Mouse (Mus musculus): ENCODE measurements around the gene Otud4. TPM values are rescaled to one million over a fixed set of nuclear protein-coding genes. Genes with fewer than 3 reads are reported as not detected.
A peak's percentile ranks its signal among the peaks of the same experiment; 100 is the strongest.
"Not testable (repeated sequence)": the region's sequence is repeated elsewhere in the genome, so short reads cannot be mapped to it uniquely, and the experiment has no call there.

The Otud4 gene
- total and polyA plus RNA-seq, 2 experiments from 2014 or later: 6.3 to 37.6 TPM

DNA sequence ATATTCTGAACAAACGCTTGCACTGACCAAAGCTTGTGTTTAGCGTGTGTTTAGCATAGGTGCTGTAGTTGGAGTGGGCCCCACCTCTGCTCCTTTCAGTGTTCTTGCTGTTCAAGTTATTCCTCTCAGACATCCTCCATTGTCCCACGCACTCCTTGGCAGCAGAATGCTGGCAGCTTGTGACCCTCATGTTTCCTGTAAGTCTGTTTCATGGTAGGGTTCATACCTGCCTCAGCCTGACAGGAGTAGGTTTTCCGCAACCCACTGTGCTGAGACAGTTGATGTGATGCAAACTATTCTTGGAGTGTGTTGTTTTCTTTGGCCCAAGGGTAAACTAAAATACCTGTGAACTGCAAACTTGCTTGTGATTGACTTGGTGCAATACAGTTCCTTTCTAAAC is 37.0 kb downstream of the Otud4 start:
- WGBS: 84% methylated on average over 4 of the region's 4 CpGs
- Histone ChIP-seq H3K4me2 (ENCODE audit: low read depth) (no peak overlapping the region), H3K9ac (no peak overlapping the region), H3K9me3 (ENCODE audit: low read length) (no peaks in the 10 kb centered on the region), H3K27me3 (ENCODE audit: insufficient read depth, low read length) (no peaks in the 10 kb centered on the region), H3K36me3 (ENCODE audit: insufficient read depth) (peaks cover 29% of the 10 kb centered on the region), H3K4me3 (ENCODE audit: low read depth, low read length) (no peak overlapping the region), H3K27ac (ENCODE audit: low read depth, low read length) (no peak overlapping the region), H3K4me1 (ENCODE audit: insufficient read depth) (no peaks in the 10 kb centered on the region)
- ATAC-seq: no peak
- DNase-seq: no peak
- TF ChIP-seq CTCF (IDR thresholded peaks at IDR 0.05; ENCODE audit: low read depth): no peak

- H3K4me1 ChIP-seq (ENCODE audit: insufficient read depth): no peaks in the 10 kb centered on the region
- DNase-seq (no peak), ATAC-seq (no peak)
- 69% methylated on average over 5 of the region's 5 CpGs for WGBS
- H3K4me3 ChIP-seq (ENCODE audit: low read depth, low read length): no peak overlapping the region
- H3K9me3 ChIP-seq (ENCODE audit: low read length): no peaks in the 10 kb centered on the region
- H3K27me3 ChIP-seq (ENCODE audit: insufficient read depth, low read length): no peaks in the 10 kb centered on the region
- H3K4me2 ChIP-seq (ENCODE audit: low read depth): no peak overlapping the region
- H3K36me3 ChIP-seq (ENCODE audit: insufficient read depth): peaks cover 19% of the 10 kb centered on the region
- TF ChIP-seq CTCF (IDR thresholded peaks at IDR 0.05; ENCODE audit: low read depth): no peak
- H3K27ac ChIP-seq (ENCODE audit: low read depth, low read length): no peak overlapping the region
- no peak overlapping the region for H3K9ac ChIP-seq
Measured at GRCm38 (mm10) chr8:79679005-79679404, 39.6 kb downstream of the Otud4 start.

DNA sequence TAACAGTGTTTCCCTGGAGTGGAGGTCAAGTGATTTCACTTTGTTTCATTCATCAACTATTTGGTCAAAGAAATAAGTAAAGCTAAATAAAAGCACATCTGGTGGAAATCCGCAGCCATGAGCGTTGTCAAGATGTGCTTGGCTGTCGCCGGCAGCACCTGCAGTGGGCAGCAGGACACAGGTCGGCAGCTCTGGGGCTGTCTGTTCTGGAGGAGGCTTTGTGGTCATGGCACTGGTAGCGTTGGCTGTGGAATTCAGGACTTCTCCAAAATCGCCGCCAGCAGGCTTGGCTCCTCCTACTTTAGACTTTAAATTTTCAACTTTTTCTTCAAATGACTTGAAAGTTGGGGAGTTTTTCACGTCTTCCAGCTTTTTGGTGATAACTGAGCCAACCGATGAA is 40.7 kb downstream of the Otud4 start:
- not testable (repeated sequence) for H3K9ac ChIP-seq; DNase-seq; H3K27me3 ChIP-seq (ENCODE audit: insufficient read depth, low read length); H3K27ac ChIP-seq (ENCODE audit: low read depth, low read length); ATAC-seq; H3K4me3 ChIP-seq (ENCODE audit: low read depth, low read length); H3K9me3 ChIP-seq (ENCODE audit: low read length); H3K4me1 ChIP-seq (ENCODE audit: insufficient read depth)
- Histone ChIP-seq H3K4me2 (ENCODE audit: low read depth) (peak overlapping the region; percentile 47), H3K36me3 (ENCODE audit: insufficient read depth) (peaks cover 22% of the 10 kb centered on the region)
- WGBS: 44% methylated on average over 10 of the region's 10 CpGs

DNA sequence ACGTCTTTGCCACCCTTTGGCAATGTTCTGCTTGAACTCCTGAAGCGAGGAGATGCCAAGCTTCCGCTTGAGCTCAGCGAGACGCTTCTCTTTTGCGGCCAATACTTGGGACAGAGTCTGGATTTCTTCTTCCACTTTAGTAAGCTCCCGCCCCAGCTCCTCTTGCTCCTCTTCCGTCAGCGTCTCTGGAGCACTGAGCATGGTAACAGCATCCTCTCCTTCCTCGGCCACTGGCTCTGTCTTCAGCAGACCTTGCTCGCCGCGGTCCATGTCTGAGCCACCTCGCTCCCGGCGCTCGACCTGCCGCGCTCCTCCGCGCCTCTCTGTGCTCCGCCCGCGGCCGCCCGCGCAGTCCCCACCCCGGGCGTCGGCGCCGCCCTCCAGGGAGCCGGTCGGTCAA is 41.1 kb downstream of the Otud4 start:
- ATAC-seq (peak; percentile 36), DNase-seq (peak; percentile 14)
- 13% methylated on average over 34 of the region's 34 CpGs for WGBS
- H3K4me1 ChIP-seq (ENCODE audit: insufficient read depth): no peaks in the 10 kb centered on the region
- peak overlapping the region; percentile 31; the same call in 1 of the 2 replicates for H3K9ac ChIP-seq
- H3K36me3 ChIP-seq (ENCODE audit: insufficient read depth): peaks cover 22% of the 10 kb centered on the region
- H3K27ac ChIP-seq (ENCODE audit: low read depth, low read length): no peak overlapping the region
- peak overlapping the region; percentile 47 for H3K4me2 ChIP-seq (ENCODE audit: low read depth)
- peak overlapping the region; percentile 18 for H3K4me3 ChIP-seq (ENCODE audit: low read depth, low read length)
- no peak for TF ChIP-seq CTCF (IDR thresholded peaks at IDR 0.05; ENCODE audit: low read depth)
- H3K9me3 ChIP-seq (ENCODE audit: low read length): no peaks in the 10 kb centered on the region
- H3K27me3 ChIP-seq (ENCODE audit: insufficient read depth, low read length): no peaks in the 10 kb centered on the region

- 41% methylated on average over 2 of the region's 2 CpGs for WGBS
- H3K4me1 ChIP-seq (ENCODE audit: insufficient read depth): no peaks in the 10 kb centered on the region
- peak overlapping the region; percentile 47 for H3K4me2 ChIP-seq (ENCODE audit: low read depth)
- H3K9me3 ChIP-seq (ENCODE audit: low read length): no peaks in the 10 kb centered on the region
- H3K9ac ChIP-seq: peak overlapping the region; percentile 31; the same call in 1 of the 2 replicates
- H3K4me3 ChIP-seq (ENCODE audit: low read depth, low read length): peak overlapping the region; percentile 18
- ATAC-seq: peak; percentile 46; the same call in 1 of the 2 replicates
- peaks cover 22% of the 10 kb centered on the region for H3K36me3 ChIP-seq (ENCODE audit: insufficient read depth)
- no peaks in the 10 kb centered on the region for H3K27me3 ChIP-seq (ENCODE audit: insufficient read depth, low read length)
- no peak for DNase-seq
- H3K27ac ChIP-seq (ENCODE audit: low read depth, low read length): no peak overlapping the region
- TF ChIP-seq CTCF (IDR thresholded peaks at IDR 0.05; ENCODE audit: low read depth): no peak
Measured at GRCm38 (mm10) chr8:79680965-79681364, 41.5 kb downstream of the Otud4 start.

GRCm38 (mm10) chr8:79685927-79686326 is 46.5 kb downstream of the Otud4 start:
- not testable (repeated sequence) for ATAC-seq; H3K4me1 ChIP-seq (ENCODE audit: insufficient read depth); DNase-seq; H3K27ac ChIP-seq (ENCODE audit: low read depth, low read length); H3K27me3 ChIP-seq (ENCODE audit: insufficient read depth, low read length); H3K4me2 ChIP-seq (ENCODE audit: low read depth); H3K9ac ChIP-seq; H3K9me3 ChIP-seq (ENCODE audit: low read length); H3K4me3 ChIP-seq (ENCODE audit: low read depth, low read length)
- H3K36me3 ChIP-seq (ENCODE audit: insufficient read depth): peaks cover 51% of the 10 kb centered on the region
- WGBS: 93% methylated on average over 5 of the region's 5 CpGs

- no peak for ATAC-seq
- WGBS: 74% methylated on average over 2 of the region's 2 CpGs
- Histone ChIP-seq H3K27ac (ENCODE audit: low read depth, low read length) (no peak overlapping the region), H3K9me3 (ENCODE audit: low read length) (no peaks in the 10 kb centered on the region), H3K27me3 (ENCODE audit: insufficient read depth, low read length) (no peaks in the 10 kb centered on the region), H3K4me2 (ENCODE audit: low read depth) (no peak overlapping the region), H3K4me1 (ENCODE audit: insufficient read depth) (no peaks in the 10 kb centered on the region), H3K36me3 (ENCODE audit: insufficient read depth) (peaks cover 43% of the 10 kb centered on the region), H3K4me3 (ENCODE audit: low read depth, low read length) (no peak overlapping the region), H3K9ac (no peak overlapping the region)
- DNase-seq: no peak
- TF ChIP-seq CTCF (IDR thresholded peaks at IDR 0.05; ENCODE audit: low read depth): no peak
Measured at GRCm38 (mm10) chr8:79692531-79692930, 53.1 kb downstream of the Otud4 start.

- ATAC-seq (no peak), DNase-seq (no peak)
- H3K9me3 ChIP-seq (ENCODE audit: low read length): no peaks in the 10 kb centered on the region
- H3K9ac ChIP-seq: no peak overlapping the region
- H3K27me3 ChIP-seq (ENCODE audit: insufficient read depth, low read length): no peaks in the 10 kb centered on the region
- H3K4me1 ChIP-seq (ENCODE audit: insufficient read depth): no peaks in the 10 kb centered on the region
- no peak for TF ChIP-seq CTCF (IDR thresholded peaks at IDR 0.05; ENCODE audit: low read depth)
- H3K27ac ChIP-seq (ENCODE audit: low read depth, low read length): no peak overlapping the region
- peaks cover 43% of the 10 kb centered on the region for H3K36me3 ChIP-seq (ENCODE audit: insufficient read depth)
- H3K4me3 ChIP-seq (ENCODE audit: low read depth, low read length): no peak overlapping the region
- 98% methylated on average over 3 of the region's 3 CpGs for WGBS
- no peak overlapping the region for H3K4me2 ChIP-seq (ENCODE audit: low read depth)
Measured at GRCm38 (mm10) chr8:79706687-79707086, 67.3 kb downstream of the Otud4 start.

All from forebrain, postnatal 0 days (tissue).